Mouse (Mus musculus): ENCODE measurements at regions not wholly inside any gene's neighbourhood (a gene's known extent, or its start where the extent isn't known, plus 50 kb on each side); places are given as distances from the start of the nearest gene placed in this dataset.

- DNase-seq (ENCODE audit: low spot score), result no peak
These were observed 100.8 kb upstream of the Gm12830 start for GRCm38 (mm10) chr4:114720696-114721095.

- DNase-seq (ENCODE audit: low spot score), result no peak
These were observed 100.1 kb upstream of the Gm12830 start for GRCm38 (mm10) chr4:114721386-114721785.

GRCm38 (mm10) chr4:114728235-114729000 is 93.1 kb upstream of the Gm12830 start:
- DNase-seq (ENCODE audit: low spot score), result no peak

GRCm38 (mm10) chr4:114733256-114734004 is 88.1 kb upstream of the Gm12830 start:
- DNase-seq (ENCODE audit: low spot score), result no peak

- DNase-seq (ENCODE audit: low spot score), result no peak
These were observed 82.4 kb upstream of the Gm12830 start for GRCm38 (mm10) chr4:114738903-114739667.

GRCm38 (mm10) chr4:114748131-114748530 is 73.4 kb upstream of the Gm12830 start:
- DNase-seq (ENCODE audit: low spot score), result no peak

GRCm38 (mm10) chr4:114759837-114760236 is 61.7 kb upstream of the Gm12830 start:
- no peak for DNase-seq (ENCODE audit: low spot score)

GRCm38 (mm10) chr4:114766643-114767393 is 54.7 kb upstream of the Gm12830 start:
- no peak for DNase-seq (ENCODE audit: low spot score)

Measured in T-cell, adult 2 months (primary cell).